Mouse (Mus musculus): ENCODE results near the gene Efemp1.

DNA sequence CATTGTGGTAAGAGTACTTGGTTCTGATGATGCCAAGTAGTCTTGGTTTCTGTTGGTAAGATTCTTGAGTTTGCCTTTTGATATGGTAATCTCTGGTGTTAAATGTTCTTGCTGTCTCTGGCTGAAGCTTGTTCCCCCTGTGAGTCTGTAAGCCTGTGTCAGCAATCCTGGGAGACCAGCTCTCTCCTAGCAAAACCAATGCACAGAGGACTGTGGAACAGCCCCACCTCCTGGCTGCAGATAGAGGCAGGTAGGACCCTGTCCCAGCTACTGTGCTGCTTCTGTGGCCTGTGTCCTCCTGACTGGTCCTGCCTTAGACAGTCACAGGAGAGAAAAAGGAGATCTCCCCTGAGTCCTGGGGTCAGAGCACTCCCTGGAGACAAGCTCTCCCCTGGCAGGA is 81.4 kb downstream of the Efemp1 start:
- TF ChIP-seq MAFK (IDR thresholded peaks at IDR 0.05; ENCODE audit: insufficient read depth, low read depth, low read length) (peak; percentile 58; the same call in 1 of the 2 replicates), CHD2 (IDR thresholded peaks at IDR 0.05; ENCODE audit: low read depth, low read length) (no peak)
